Mouse (Mus musculus): ENCODE measurements around the gene Ptpre. TPM values are rescaled to one million over a fixed set of nuclear protein-coding genes. Genes with fewer than 3 reads are reported as not detected.
"Not testable (repeated sequence)": the region's sequence is repeated elsewhere in the genome, so short reads cannot be mapped to it uniquely, and the experiment has no call there.

Ptpre gene
- polyA plus RNA-seq, 1 experiment from 2014 or later, result 2.2 TPM

- Histone ChIP-seq H3K27ac (no peak overlapping the region), H3K9ac (replicated peaks) (no peak overlapping the region), H3K9me3 (no peaks in the 10 kb centered on the region), H3K36me3 (no peaks in the 10 kb centered on the region), H3K27me3 (peaks cover 9% of the 10 kb centered on the region; the same call in 1 of the 2 replicates), H3K4me2 (no peak overlapping the region), H3K4me1 (replicated peaks) (no peaks in the 10 kb centered on the region), H3K4me3 (replicated peaks) (no peak overlapping the region)
- ATAC-seq (ENCODE audit: insufficient number of reproducible peaks, insufficient read depth, low FRiP score, low TSS enrichment, low read depth), result no peak
- WGBS, result 95% methylated on average over 3 of the region's 3 CpGs
These were observed 19.6 kb downstream of the Ptpre start for GRCm38 (mm10) chr7:135556663-135557402.

GRCm38 (mm10) chr7:135560280-135560679, 23.0 kb downstream of the Ptpre start:
- no peak overlapping the region for H3K4me3 ChIP-seq (replicated peaks)
- no peak overlapping the region for H3K9ac ChIP-seq (replicated peaks)
- peaks cover 3% of the 10 kb centered on the region; the same call in 1 of the 2 replicates for H3K27me3 ChIP-seq
- H3K4me2 ChIP-seq, result no peak overlapping the region
- H3K9me3 ChIP-seq, result no peaks in the 10 kb centered on the region
- no peaks in the 10 kb centered on the region for H3K4me1 ChIP-seq (replicated peaks)
- no peak overlapping the region for H3K27ac ChIP-seq
- ATAC-seq (ENCODE audit: insufficient number of reproducible peaks, insufficient read depth, low FRiP score, low TSS enrichment, low read depth), result no peak
- H3K36me3 ChIP-seq, result no peaks in the 10 kb centered on the region
- 63% methylated on average over 1 of the region's 1 CpGs for WGBS

GRCm38 (mm10) chr7:135564022-135564421, 26.7 kb downstream of the Ptpre start:
- no peak overlapping the region for H3K4me3 ChIP-seq (replicated peaks)
- no peaks in the 10 kb centered on the region for H3K9me3 ChIP-seq
- no peaks in the 10 kb centered on the region for H3K36me3 ChIP-seq
- no peak overlapping the region for H3K9ac ChIP-seq (replicated peaks)
- no peaks in the 10 kb centered on the region for H3K4me1 ChIP-seq (replicated peaks)
- 68% methylated on average over 8 of the region's 8 CpGs for WGBS
- H3K4me2 ChIP-seq, result no peak overlapping the region
- H3K27me3 ChIP-seq, result no peaks in the 10 kb centered on the region
- H3K27ac ChIP-seq, result no peak overlapping the region
- ATAC-seq (ENCODE audit: insufficient number of reproducible peaks, insufficient read depth, low FRiP score, low TSS enrichment, low read depth), result no peak

- Histone ChIP-seq H3K36me3 (no peaks in the 10 kb centered on the region), H3K4me1 (replicated peaks) (no peaks in the 10 kb centered on the region), H3K9ac (replicated peaks) (no peak overlapping the region), H3K9me3 (0 out of 2 replicates have a peak, but pooled peaks cover 4% of the 10 kb centered on the region), H3K4me2 (no peak overlapping the region), H3K4me3 (replicated peaks) (no peak overlapping the region), H3K27me3 (no peaks in the 10 kb centered on the region), H3K27ac (no peak overlapping the region)
- ATAC-seq (ENCODE audit: insufficient number of reproducible peaks, insufficient read depth, low FRiP score, low TSS enrichment, low read depth), result no peak
- 80% methylated on average over 5 of the region's 5 CpGs for WGBS
These were observed 28.7 kb downstream of the Ptpre start for GRCm38 (mm10) chr7:135566013-135566412.

GRCm38 (mm10) chr7:135567582-135567981, 30.3 kb downstream of the Ptpre start:
- H3K36me3 ChIP-seq, result no peaks in the 10 kb centered on the region
- WGBS, result 89% methylated on average over 1 of the region's 1 CpGs
- peaks cover 11% of the 10 kb centered on the region for H3K4me1 ChIP-seq (replicated peaks)
- H3K27ac ChIP-seq, result no peak overlapping the region
- no peak overlapping the region for H3K4me3 ChIP-seq (replicated peaks)
- H3K9me3 ChIP-seq, result 0 out of 2 replicates have a peak, but pooled peaks cover 4% of the 10 kb centered on the region
- ATAC-seq (ENCODE audit: insufficient number of reproducible peaks, insufficient read depth, low FRiP score, low TSS enrichment, low read depth), result no peak
- H3K27me3 ChIP-seq, result no peaks in the 10 kb centered on the region
- no peak overlapping the region for H3K9ac ChIP-seq (replicated peaks)
- no peak overlapping the region for H3K4me2 ChIP-seq

- Histone ChIP-seq H3K27ac (no peak overlapping the region), H3K4me2 (no peak overlapping the region), H3K4me3 (replicated peaks) (no peak overlapping the region), H3K9me3 (0 out of 2 replicates have a peak, but pooled peaks cover 4% of the 10 kb centered on the region), H3K36me3 (no peaks in the 10 kb centered on the region), H3K4me1 (replicated peaks) (peaks cover 11% of the 10 kb centered on the region), H3K27me3 (no peaks in the 10 kb centered on the region), H3K9ac (replicated peaks) (no peak overlapping the region)
- ATAC-seq (ENCODE audit: insufficient number of reproducible peaks, insufficient read depth, low FRiP score, low TSS enrichment, low read depth), result no peak
- WGBS, result 79% methylated on average over 2 of the region's 2 CpGs
These were observed 31.3 kb downstream of the Ptpre start for GRCm38 (mm10) chr7:135568550-135568949.

- H3K4me3 ChIP-seq (replicated peaks), result no peak overlapping the region
- ATAC-seq (ENCODE audit: insufficient number of reproducible peaks, insufficient read depth, low FRiP score, low TSS enrichment, low read depth), result no peak
- H3K4me1 ChIP-seq (replicated peaks), result peaks cover 11% of the 10 kb centered on the region
- no peaks in the 10 kb centered on the region for H3K27me3 ChIP-seq
- H3K4me2 ChIP-seq, result no peak overlapping the region
- H3K36me3 ChIP-seq, result no peaks in the 10 kb centered on the region
- no peak overlapping the region for H3K27ac ChIP-seq
- no peak overlapping the region for H3K9ac ChIP-seq (replicated peaks)
- H3K9me3 ChIP-seq, result 0 out of 2 replicates have a peak, but pooled peaks cover 4% of the 10 kb centered on the region
These were observed 34.1 kb downstream of the Ptpre start for GRCm38 (mm10) chr7:135571392-135571791.

- Histone ChIP-seq H3K4me2 (no peak overlapping the region), H3K4me1 (replicated peaks) (peaks cover 11% of the 10 kb centered on the region), H3K27ac (0 out of 2 replicates have a peak overlapping the region, but pooled peaks have one; percentile 60), H3K9ac (replicated peaks) (no peak overlapping the region), H3K4me3 (replicated peaks) (no peak overlapping the region), H3K36me3 (no peaks in the 10 kb centered on the region), H3K9me3 (0 out of 2 replicates have a peak, but pooled peaks cover 4% of the 10 kb centered on the region), H3K27me3 (no peaks in the 10 kb centered on the region)
- peak; percentile 63 for ATAC-seq (ENCODE audit: insufficient number of reproducible peaks, insufficient read depth, low FRiP score, low TSS enrichment, low read depth)
- 16% methylated on average over 10 of the region's 10 CpGs for WGBS
These were observed 34.8 kb downstream of the Ptpre start for GRCm38 (mm10) chr7:135571951-135572559.

- H3K4me1 ChIP-seq (replicated peaks), result peaks cover 11% of the 10 kb centered on the region
- ATAC-seq (ENCODE audit: insufficient number of reproducible peaks, insufficient read depth, low FRiP score, low TSS enrichment, low read depth); H3K36me3 ChIP-seq; H3K9me3 ChIP-seq; H3K9ac ChIP-seq (replicated peaks); H3K4me2 ChIP-seq; H3K27me3 ChIP-seq; H3K27ac ChIP-seq; H3K4me3 ChIP-seq (replicated peaks): not testable (repeated sequence)
- WGBS, result 78% methylated on average over 7 of the region's 7 CpGs
These were observed 38.2 kb downstream of the Ptpre start for GRCm38 (mm10) chr7:135575319-135576069.

GRCm38 (mm10) chr7:135576329-135576728, 39.0 kb downstream of the Ptpre start:
- 89% methylated on average over 3 of the region's 3 CpGs for WGBS
- Histone ChIP-seq H3K27ac (no peak overlapping the region), H3K4me2 (no peak overlapping the region), H3K27me3 (peaks cover 3% of the 10 kb centered on the region; the same call in 1 of the 2 replicates), H3K9ac (replicated peaks) (no peak overlapping the region), H3K9me3 (no peaks in the 10 kb centered on the region), H3K36me3 (no peaks in the 10 kb centered on the region), H3K4me1 (replicated peaks) (peaks cover 11% of the 10 kb centered on the region), H3K4me3 (replicated peaks) (no peak overlapping the region)
- no peak for ATAC-seq (ENCODE audit: insufficient number of reproducible peaks, insufficient read depth, low FRiP score, low TSS enrichment, low read depth)

GRCm38 (mm10) chr7:135578715-135579325, 41.5 kb downstream of the Ptpre start:
- ATAC-seq (ENCODE audit: insufficient number of reproducible peaks, insufficient read depth, low FRiP score, low TSS enrichment, low read depth), result no peak
- no peak overlapping the region for H3K4me2 ChIP-seq

More at GRCm38 (mm10) chr7:135578715-135579325, 41.5 kb downstream of the Ptpre start:
- Histone ChIP-seq H3K27ac (no peak overlapping the region), H3K4me1 (replicated peaks) (no peaks in the 10 kb centered on the region), H3K9me3 (no peaks in the 10 kb centered on the region), H3K27me3 (peaks cover 3% of the 10 kb centered on the region; the same call in 1 of the 2 replicates), H3K4me3 (replicated peaks) (no peak overlapping the region), H3K36me3 (no peaks in the 10 kb centered on the region), H3K9ac (replicated peaks) (no peak overlapping the region)
- 79% methylated on average over 16 of the region's 16 CpGs for WGBS
